In genomic region chr9:13889657-13890056, GRCm38 (mm10) we compare ENCODE assay signal across 9 mouse cellular contexts.
A peak's percentile ranks its signal among the peaks of the same experiment; 100 is the strongest.
DNase-seq lines count a peak whose midpoint lies in the region; ATAC-seq and TF ChIP-seq lines count a peak whose summit lies in the region.
"Had no signal": no experiment of that assay in that cellular context is flagged by ENCODE, and none has a peak within 500 bp of the region (broad histone marks: within the 10 kb centered on the region; RNA-seq: fewer than 3 reads in every experiment).

No protein-coding gene starts in this region.

- no peak overlapping the region for H3K27ac ChIP-seq in CH12.LX (ENCODE audit: insufficient read depth, low read depth)
- H3K27ac ChIP-seq in forebrain, embryonic 12.5 days: no peak overlapping the region
- no peak overlapping the region for H3K27ac ChIP-seq in lung, embryonic 15.5 days
- H3K27ac ChIP-seq in thymus, adult 2 months (ENCODE audit: control insufficient read depth, insufficient read depth, low read length): no peak overlapping the region

- intact Hi-C loops in heart, postnatal 25 days (cut with DNase I): loop anchor here (1.0 to 10.0 kb wide), 2 partner anchors 195 to 453 kb away; no protein-coding TSS in a partner anchor

- ATAC-seq in forebrain, embryonic 12.5 days (ENCODE audit: low FRiP score): peak; percentile 93
- ATAC-seq in lung, embryonic 15.5 days (ENCODE audit: borderline replicate concordance, extremely low read depth, low FRiP score, low TSS enrichment): peak; percentile 80

- H3K36me3 ChIP-seq in CH12.LX (replicated peaks in 1 of 2; ENCODE audit: control insufficient read depth in 1 of 2, insufficient read depth in 1 of 2, low read length in 1 of 2): no peaks in the 10 kb centered on the region
- H3K36me3 ChIP-seq in forebrain, embryonic 12.5 days (replicated peaks): no peaks in the 10 kb centered on the region
- H3K36me3 ChIP-seq in lung, embryonic 15.5 days: no peaks in the 10 kb centered on the region
- no peaks in the 10 kb centered on the region for H3K36me3 ChIP-seq in thymus, adult 2 months (ENCODE audit: control insufficient read depth, insufficient read depth, low read length)

- peak; percentile 77 to 91 for TF ChIP-seq CTCF in CH12.LX (conservative IDR thresholded peaks at IDR 0.05 in 1 of 2, IDR thresholded peaks at IDR 0.05 in 1 of 2; ENCODE audit: low read depth in 2 of 2, low read length in 2 of 2)
- TF ChIP-seq CTCF in brain, embryonic 14.5 days (IDR thresholded peaks at IDR 0.05; ENCODE audit: borderline replicate concordance, extremely low read depth, insufficient read depth, insufficient read length): peak; percentile 93
- peak; percentile 69; the same call in 1 of the 2 replicates for TF ChIP-seq CTCF in thymus, adult 2 months (IDR thresholded peaks at IDR 0.05; ENCODE audit: borderline replicate concordance, control insufficient read depth, extremely low read depth, insufficient read depth, low read length, poor library complexity)

- peaks cover 0 to 8% of the 10 kb centered on the region in 2 experiments; a peak in 2 of 4 replicates for H3K4me1 ChIP-seq in CH12.LX (ENCODE audit: control insufficient read depth in 1 of 2, insufficient read depth in 2 of 2)
- H3K4me1 ChIP-seq in forebrain, embryonic 12.5 days: no peaks in the 10 kb centered on the region
- H3K4me1 ChIP-seq in lung, embryonic 15.5 days: peaks cover 8% of the 10 kb centered on the region; the same call in 1 of the 2 replicates
- no peaks in the 10 kb centered on the region for H3K4me1 ChIP-seq in thymus, adult 2 months (replicated peaks; ENCODE audit: control insufficient read depth, insufficient read depth, low read length)

- in situ Hi-C loops in CH12.LX (cut with MboI; ENCODE audit: low pct_ligation_motif_present, low pct_unique_long_range_greater_than_20kb, low sequenced_read_pairs): loop anchor here (5.0 to 25.0 kb wide), 3 partner anchors 273 to 798 kb away; no protein-coding TSS in a partner anchor

- TF ChIP-seq POLR2A in CH12.LX (IDR thresholded peaks at IDR 0.05; ENCODE audit: low read depth, low read length): no peak
- no peak for TF ChIP-seq POLR2A in brain, embryonic 14.5 days (IDR thresholded peaks at IDR 0.05; ENCODE audit: borderline replicate concordance, extremely low read depth, insufficient read depth, insufficient read length, poor library complexity, severe bottlenecking)
- no peak for TF ChIP-seq POLR2A in thymus, adult 2 months (IDR thresholded peaks at IDR 0.05; ENCODE audit: control insufficient read depth, extremely low read depth, insufficient read depth, low read length, poor library complexity)

- no peak overlapping the region; the same call in 1 of the 2 replicates for H3K4me2 ChIP-seq in CH12.LX (ENCODE audit: insufficient read depth, low read depth, poor library complexity, severe bottlenecking)
- 0 out of 2 replicates have a peak overlapping the region, but pooled peaks have one; percentile 28 for H3K4me2 ChIP-seq in forebrain, embryonic 12.5 days
- H3K4me2 ChIP-seq in lung, embryonic 15.5 days: no peak overlapping the region

- no peaks in the 10 kb centered on the region for H3K79me2 ChIP-seq in CH12.LX (replicated peaks; ENCODE audit: control insufficient read depth, extremely low read depth, insufficient read depth, poor library complexity, severe bottlenecking)

- no peak overlapping the region for H3K9ac ChIP-seq in CH12.LX (ENCODE audit: insufficient read depth, low read depth)
- H3K9ac ChIP-seq in forebrain, embryonic 12.5 days: no peak overlapping the region
- H3K9ac ChIP-seq in lung, embryonic 15.5 days: no peak overlapping the region

- no peak overlapping the region for H3K4me3 ChIP-seq in CH12.LX (replicated peaks in 1 of 3; ENCODE audit: low read depth in 2 of 3, low read length in 2 of 3, poor library complexity in 1 of 3)
- no peak overlapping the region for H3K4me3 ChIP-seq in forebrain, embryonic 12.5 days (replicated peaks)
- no peak overlapping the region for H3K4me3 ChIP-seq in lung, embryonic 15.5 days
- no peak overlapping the region for H3K4me3 ChIP-seq in thymus, adult 2 months (ENCODE audit: control insufficient read depth, insufficient read depth, low read length)
- H3K4me3 ChIP-seq: erythroblast, embryonic 14.5 days had no signal

- H3K9me3 ChIP-seq in CH12.LX (replicated peaks; ENCODE audit: low read length): peaks cover 6% of the 10 kb centered on the region
- H3K9me3 ChIP-seq in forebrain, embryonic 12.5 days: 0 out of 2 replicates have a peak, but pooled peaks cover 4% of the 10 kb centered on the region
- H3K9me3 ChIP-seq in lung, embryonic 15.5 days: peaks cover 4% of the 10 kb centered on the region; the same call in 1 of the 2 replicates

- peak; percentile 96 for TF ChIP-seq RAD21 in CH12.LX (IDR thresholded peaks at IDR 0.05; ENCODE audit: low read depth, low read length)

- dilution Hi-C loops in CH12.LX (cut with MboI; ENCODE audit: extremely low pct_ligation_motif_present, extremely low pct_unique_long_range_greater_than_20kb, low sequenced_read_pairs): no loop called here

- TF ChIP-seq EP300 in CH12.LX (IDR thresholded peaks at IDR 0.05; ENCODE audit: low read length): no peak

- no peaks in the 10 kb centered on the region for H3K27me3 ChIP-seq in CH12.LX (replicated peaks)
- peaks cover 10% of the 10 kb centered on the region; the same call in 1 of the 2 replicates for H3K27me3 ChIP-seq in forebrain, embryonic 12.5 days
- H3K27me3 ChIP-seq in lung, embryonic 15.5 days: no peaks in the 10 kb centered on the region
- no peaks in the 10 kb centered on the region for H3K27me3 ChIP-seq in thymus, adult 2 months (ENCODE audit: control insufficient read depth, insufficient read depth, low read length)

- DNase-seq in CH12.LX (ENCODE audit: extremely low read depth): peak; percentile 61
- DNase-seq in brain, embryonic 14.5 days (ENCODE audit: low read depth): peak; percentile 88
- peak; percentile 52 for DNase-seq in heart, postnatal 25 days (ENCODE audit: low spot score)
- DNase-seq in kidney, postnatal 4 days: peak; percentile 92 to 93
- DNase-seq in ovary, postnatal 10 days (ENCODE audit: low spot score): peak; percentile 67
- DNase-seq in thymus, adult 2 months: peak; percentile 71

- 5% methylated on average over 9 of the region's 9 CpGs for WGBS in forebrain, embryonic 12.5 days
- 7% methylated on average over 9 of the region's 9 CpGs for WGBS in lung, embryonic 15.5 days
- 21% methylated on average over 9 of the region's 9 CpGs for WGBS in thymus, adult 2 months

TF ChIP-seq in CH12.LX, 34 proteins besides CTCF, POLR2A, EP300 and RAD21:
- TF ChIP-seq ELF1 (IDR thresholded peaks at IDR 0.05; ENCODE audit: low read depth, low read length): no peak
- TF ChIP-seq RCOR1 (conservative IDR thresholded peaks at IDR 0.05; ENCODE audit: low read depth, low read length): no peak
- no peak for TF ChIP-seq TBP (conservative IDR thresholded peaks at IDR 0.05; ENCODE audit: low read depth, low read length)
- peak; percentile 85 for TF ChIP-seq ZC3H11A (IDR thresholded peaks at IDR 0.05; ENCODE audit: low read depth, low read length)
- TF ChIP-seq NRF1 (IDR thresholded peaks at IDR 0.05; ENCODE audit: low read depth, low read length): no peak
- TF ChIP-seq UBTF (IDR thresholded peaks at IDR 0.05; ENCODE audit: low read depth, low read length): no peak
- peak; percentile 90 for TF ChIP-seq SMC3 (IDR thresholded peaks at IDR 0.05; ENCODE audit: low read depth, low read length)
- no peak for TF ChIP-seq JUND (conservative IDR thresholded peaks at IDR 0.05; ENCODE audit: low read depth, low read length)
